Mouse (Mus musculus): Measurements from ENCODE around the gene Fshr.

DNA sequence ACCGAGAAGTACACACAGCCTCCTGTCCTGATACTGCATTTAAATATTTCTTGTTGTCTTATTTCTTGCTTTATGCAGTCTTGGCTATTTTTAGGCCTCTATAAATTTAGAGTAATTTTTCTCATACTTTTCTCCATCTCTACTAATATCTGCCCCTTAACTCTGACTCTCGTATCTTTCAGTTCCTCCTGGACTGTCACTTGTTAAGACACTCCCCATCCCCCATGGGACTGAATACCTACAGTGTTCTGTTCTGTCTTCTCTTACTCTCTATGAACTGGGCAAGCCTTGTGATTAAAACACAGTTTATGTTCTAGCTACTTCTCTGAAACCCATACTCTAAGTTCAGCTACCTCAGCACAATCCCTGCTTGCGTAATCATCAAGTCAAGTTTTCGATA, 209.2 kb downstream of the Fshr start:
- no peak for TF ChIP-seq POLR2A (IDR thresholded peaks at IDR 0.05; ENCODE audit: borderline replicate concordance, low read depth, low read length)
- no peak for TF ChIP-seq CTCF (IDR thresholded peaks at IDR 0.05; ENCODE audit: low read depth, low read length)

Data from bone marrow macrophage, adult 2 months (primary cell).